Mouse (Mus musculus): ENCODE data around the gene Kcnh6. TPM values are rescaled to one million over a fixed set of nuclear protein-coding genes. Genes with fewer than 3 reads are reported as not detected.
A peak's percentile ranks its signal among the peaks of the same experiment; 100 is the strongest.

The Kcnh6 gene
- total and polyA plus RNA-seq, 3 experiments = 0.39 TPM; not detected in 2

DNA sequence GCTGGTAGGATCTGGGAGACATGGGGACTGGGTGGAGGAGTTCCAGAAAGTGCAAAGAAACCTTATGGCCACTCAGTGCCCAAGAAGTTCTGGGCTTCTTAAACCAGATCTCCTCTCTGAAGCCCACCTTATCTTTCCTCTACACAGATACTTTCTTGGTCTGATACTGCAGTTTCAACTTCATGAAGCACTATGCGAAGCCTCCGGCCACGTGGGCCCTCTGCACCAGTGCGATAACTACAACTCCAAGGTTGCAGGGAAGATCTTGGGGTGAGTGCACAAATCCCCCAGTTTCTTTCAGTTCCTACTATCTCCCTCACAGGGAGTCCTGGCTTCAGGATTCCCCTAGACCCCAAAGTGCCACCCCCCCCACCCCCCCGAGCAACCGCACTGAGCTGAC lies 7.9 kb upstream of the Kcnh6 start:
- no peak overlapping the region for H3K4me3 ChIP-seq
- H3K9ac ChIP-seq (ENCODE audit: low read depth, low read length) = no peak overlapping the region
- no peak for TF ChIP-seq CTCF (IDR thresholded peaks at IDR 0.05)
- TF ChIP-seq EP300 (IDR thresholded peaks at IDR 0.05; ENCODE audit: insufficient read depth, low read depth, low read length) = no peak
- TF ChIP-seq POLR2A (IDR thresholded peaks at IDR 0.05; ENCODE audit: insufficient read depth, low read depth, low read length) = no peak
- H3K36me3 ChIP-seq (ENCODE audit: control insufficient read depth, insufficient read depth, low read length) = no peaks in the 10 kb centered on the region
- H3K4me1 ChIP-seq (ENCODE audit: control insufficient read depth, insufficient read depth, low read length) = no peaks in the 10 kb centered on the region
- intact Hi-C loops (cut with DNase I) = loop anchor here (2.0 kb wide), 1 partner anchor 27 kb away; no protein-coding TSS in a partner anchor
- H3K27ac ChIP-seq = no peak overlapping the region
- WGBS = 85% methylated on average over 6 of the region's 6 CpGs
- H3K79me2 ChIP-seq (replicated peaks; ENCODE audit: control insufficient read depth, insufficient read depth, low read length) = no peaks in the 10 kb centered on the region
- H3K27me3 ChIP-seq (ENCODE audit: control insufficient read depth, insufficient read depth, low read length) = no peaks in the 10 kb centered on the region
- DNase-seq = no peak

DNA sequence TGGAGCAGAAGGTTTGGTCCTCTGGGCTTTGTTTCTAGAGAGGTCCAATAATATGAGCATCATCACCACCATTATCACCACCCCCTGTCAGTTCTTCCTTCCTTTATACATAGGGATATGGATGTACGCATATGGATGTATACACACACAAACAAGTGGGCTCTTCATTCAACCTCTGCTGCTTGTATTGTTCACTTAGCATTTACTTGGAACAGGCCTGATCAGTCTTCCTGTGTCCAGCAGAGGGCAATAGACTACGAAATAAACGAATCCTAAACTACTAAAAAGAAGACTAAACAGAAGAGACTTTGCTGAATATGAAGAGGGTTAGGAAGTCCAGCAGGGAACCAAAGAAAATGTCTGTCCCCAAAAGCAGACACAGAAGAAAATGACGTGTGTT lies 6.2 kb upstream of the Kcnh6 start:
- intact Hi-C loops (cut with DNase I) = loop anchor here (2.0 kb wide), 1 partner anchor 25 kb away; no protein-coding TSS in a partner anchor
- no peak overlapping the region for H3K4me3 ChIP-seq
- no peaks in the 10 kb centered on the region for H3K4me1 ChIP-seq (ENCODE audit: control insufficient read depth, insufficient read depth, low read length)
- WGBS = 25% methylated on average over 4 of the region's 4 CpGs
- DNase-seq = no peak
- TF ChIP-seq CTCF (IDR thresholded peaks at IDR 0.05) (peak; percentile 80), EP300 (IDR thresholded peaks at IDR 0.05; ENCODE audit: insufficient read depth, low read depth, low read length) (no peak)
- H3K36me3 ChIP-seq (ENCODE audit: control insufficient read depth, insufficient read depth, low read length) = no peaks in the 10 kb centered on the region
- no peaks in the 10 kb centered on the region for H3K79me2 ChIP-seq (replicated peaks; ENCODE audit: control insufficient read depth, insufficient read depth, low read length)
- H3K27ac ChIP-seq = no peak overlapping the region
- H3K27me3 ChIP-seq (ENCODE audit: control insufficient read depth, insufficient read depth, low read length) = no peaks in the 10 kb centered on the region
- H3K9ac ChIP-seq (ENCODE audit: low read depth, low read length) = no peak overlapping the region

- Histone ChIP-seq H3K4me1 (ENCODE audit: control insufficient read depth, insufficient read depth, low read length) (no peaks in the 10 kb centered on the region), H3K27ac (no peak overlapping the region), H3K9ac (ENCODE audit: low read depth, low read length) (no peak overlapping the region), H3K36me3 (ENCODE audit: control insufficient read depth, insufficient read depth, low read length) (no peaks in the 10 kb centered on the region), H3K27me3 (ENCODE audit: control insufficient read depth, insufficient read depth, low read length) (no peaks in the 10 kb centered on the region; the same call in 1 of the 2 replicates), H3K4me3 (no peak overlapping the region), H3K79me2 (replicated peaks; ENCODE audit: control insufficient read depth, insufficient read depth, low read length) (no peaks in the 10 kb centered on the region)
- intact Hi-C loops (cut with DNase I) = no loop called here
- no peak for TF ChIP-seq POLR2A (IDR thresholded peaks at IDR 0.05; ENCODE audit: insufficient read depth, low read depth, low read length)
- no peak for TF ChIP-seq EP300 (IDR thresholded peaks at IDR 0.05; ENCODE audit: insufficient read depth, low read depth, low read length)
- TF ChIP-seq CTCF (IDR thresholded peaks at IDR 0.05) = no peak
- 76% methylated on average over 1 of the region's 1 CpGs for WGBS
- DNase-seq = no peak
These were observed 3.3 kb upstream of the Kcnh6 start for GRCm38 (mm10) chr11:106004576-106004975.

DNA sequence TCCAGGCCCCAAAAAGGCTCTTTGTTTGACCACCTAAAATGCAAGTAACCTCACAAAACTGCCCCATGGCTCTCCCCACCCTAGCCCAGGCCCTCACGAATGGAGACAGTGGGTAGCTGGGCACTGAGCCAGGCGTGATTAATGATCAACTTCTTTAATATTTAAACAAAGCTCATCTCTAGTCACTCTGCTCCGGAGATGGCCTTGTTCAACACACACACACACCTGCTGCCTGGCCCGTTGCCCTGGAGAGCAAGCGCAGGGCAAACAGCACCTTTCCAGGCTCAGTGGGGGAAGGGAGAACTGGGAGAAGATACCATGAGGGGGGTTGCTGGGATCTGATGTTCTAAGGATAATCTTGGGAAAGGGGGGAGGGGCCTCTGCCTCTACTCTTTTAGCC lies 2.0 kb upstream of the Kcnh6 start:
- Histone ChIP-seq H3K27me3 (ENCODE audit: control insufficient read depth, insufficient read depth, low read length) (peaks cover 1% of the 10 kb centered on the region; the same call in 1 of the 2 replicates), H3K9ac (ENCODE audit: low read depth, low read length) (no peak overlapping the region), H3K79me2 (replicated peaks; ENCODE audit: control insufficient read depth, insufficient read depth, low read length) (no peaks in the 10 kb centered on the region), H3K4me1 (ENCODE audit: control insufficient read depth, insufficient read depth, low read length) (no peaks in the 10 kb centered on the region), H3K36me3 (ENCODE audit: control insufficient read depth, insufficient read depth, low read length) (no peaks in the 10 kb centered on the region), H3K4me3 (no peak overlapping the region), H3K27ac (no peak overlapping the region)
- no peak for TF ChIP-seq EP300 (IDR thresholded peaks at IDR 0.05; ENCODE audit: insufficient read depth, low read depth, low read length)
- no peak for DNase-seq
- intact Hi-C loops (cut with DNase I) = no loop called here
- WGBS = 49% methylated on average over 5 of the region's 5 CpGs

GRCm38 (mm10) chr11:106012711-106013110 lies 4.8 kb downstream of the Kcnh6 start:
- peaks cover 1% of the 10 kb centered on the region; the same call in 1 of the 2 replicates for H3K27me3 ChIP-seq (ENCODE audit: control insufficient read depth, insufficient read depth, low read length)
- H3K4me1 ChIP-seq (ENCODE audit: control insufficient read depth, insufficient read depth, low read length) = peaks cover 5% of the 10 kb centered on the region
- no peak overlapping the region for H3K27ac ChIP-seq
- H3K9ac ChIP-seq (ENCODE audit: low read depth, low read length) = no peak overlapping the region
- TF ChIP-seq POLR2A (IDR thresholded peaks at IDR 0.05; ENCODE audit: insufficient read depth, low read depth, low read length) (no peak), CTCF (IDR thresholded peaks at IDR 0.05) (no peak), EP300 (IDR thresholded peaks at IDR 0.05; ENCODE audit: insufficient read depth, low read depth, low read length) (no peak)
- DNase-seq = no peak
- WGBS = 38% methylated on average over 7 of the region's 7 CpGs
- intact Hi-C loops (cut with DNase I) = no loop called here
- no peaks in the 10 kb centered on the region for H3K79me2 ChIP-seq (replicated peaks; ENCODE audit: control insufficient read depth, insufficient read depth, low read length)
- H3K36me3 ChIP-seq (ENCODE audit: control insufficient read depth, insufficient read depth, low read length) = no peaks in the 10 kb centered on the region
- no peak overlapping the region for H3K4me3 ChIP-seq

- Histone ChIP-seq H3K4me1 (ENCODE audit: control insufficient read depth, insufficient read depth, low read length) (peaks cover 5% of the 10 kb centered on the region), H3K9ac (ENCODE audit: low read depth, low read length) (no peak overlapping the region), H3K27ac (no peak overlapping the region), H3K36me3 (ENCODE audit: control insufficient read depth, insufficient read depth, low read length) (no peaks in the 10 kb centered on the region), H3K79me2 (replicated peaks; ENCODE audit: control insufficient read depth, insufficient read depth, low read length) (no peaks in the 10 kb centered on the region), H3K4me3 (no peak overlapping the region), H3K27me3 (ENCODE audit: control insufficient read depth, insufficient read depth, low read length) (peaks cover 1% of the 10 kb centered on the region; the same call in 1 of the 2 replicates)
- DNase-seq = peak; percentile 35 to 38
- TF ChIP-seq POLR2A (IDR thresholded peaks at IDR 0.05; ENCODE audit: insufficient read depth, low read depth, low read length) = no peak
- no peak for TF ChIP-seq CTCF (IDR thresholded peaks at IDR 0.05)
- no peak for TF ChIP-seq EP300 (IDR thresholded peaks at IDR 0.05; ENCODE audit: insufficient read depth, low read depth, low read length)
- intact Hi-C loops (cut with DNase I) = no loop called here
- WGBS = 19% methylated on average over 11 of the region's 11 CpGs
These were observed 5.8 kb downstream of the Kcnh6 start for GRCm38 (mm10) chr11:106013556-106014225.
